Mouse (Mus musculus): Measurements from ENCODE around the gene Vwa1.
"Not testable (repeated sequence)": the region's sequence is repeated elsewhere in the genome, so short reads cannot be mapped to it uniquely, and the experiment has no call there.

The Vwa1 gene

GRCm38 (mm10) chr4:155742684-155743083 is 31.8 kb downstream of the Vwa1 start:
- DNase-seq, result no peak

DNA sequence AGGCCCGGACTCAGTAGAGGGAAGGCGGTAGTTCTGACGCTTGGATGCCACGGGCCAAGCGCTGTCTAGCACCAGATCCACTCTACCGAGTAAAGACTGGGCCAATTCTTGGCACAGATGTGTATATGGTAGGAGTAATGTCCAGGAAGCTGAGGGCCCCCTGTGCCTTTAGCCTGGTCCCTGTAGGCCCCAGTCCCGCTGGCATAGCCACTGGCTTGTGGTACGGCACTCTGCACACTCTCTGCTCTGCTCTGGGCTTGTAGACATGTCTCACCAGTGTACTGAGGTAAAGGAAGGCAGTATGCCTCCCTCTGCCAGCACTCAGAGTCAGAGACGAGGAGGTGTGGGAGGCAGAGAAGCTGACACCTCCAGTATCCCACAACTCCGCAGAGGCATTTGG is 33.8 kb downstream of the Vwa1 start:
- not testable (repeated sequence) for DNase-seq

DNA sequence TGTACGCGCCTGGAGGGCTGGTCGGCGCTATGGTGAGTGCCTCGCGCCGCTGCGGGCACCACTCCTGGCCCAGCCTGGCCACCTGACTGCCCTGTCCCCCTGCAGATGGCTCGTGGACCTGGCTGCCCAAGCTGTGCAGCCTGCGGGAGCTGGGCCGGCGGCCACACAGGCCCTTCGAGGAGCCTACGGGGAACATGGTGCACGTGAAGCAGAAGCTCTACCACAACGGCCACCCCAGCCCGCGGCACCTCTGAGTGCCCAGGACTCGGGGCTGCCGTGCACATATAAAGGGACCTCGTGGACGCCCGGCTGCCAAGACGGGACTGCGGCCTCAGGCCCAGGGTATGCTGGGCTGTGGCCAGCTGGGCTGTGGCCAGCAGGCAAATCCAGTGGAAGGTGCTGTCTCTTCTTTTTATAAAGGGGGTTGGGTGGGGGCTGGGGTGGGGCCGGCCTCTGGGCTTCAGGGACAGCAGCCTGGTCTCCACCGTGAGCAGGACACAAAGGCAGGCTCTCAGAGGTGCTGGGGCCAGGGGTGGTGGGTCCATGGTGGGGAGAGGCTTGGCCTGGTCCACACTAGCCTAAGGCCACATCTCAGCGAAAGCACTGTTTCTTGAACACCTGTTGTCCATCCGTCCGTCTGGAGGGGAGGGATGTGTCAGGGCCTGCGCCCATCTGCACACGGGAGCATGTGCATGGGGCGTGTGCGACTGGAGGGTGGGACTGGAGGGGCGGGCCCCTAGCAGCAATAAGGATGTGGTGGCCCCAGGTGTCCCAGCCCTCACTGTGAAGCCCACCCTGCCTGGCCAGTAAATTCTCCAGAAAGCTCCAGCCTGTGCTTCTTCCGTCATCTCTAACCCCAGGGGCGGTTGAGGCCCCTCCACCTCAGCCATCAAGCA is 34.5 kb downstream of the Vwa1 start:
- DNase-seq, result no peak

- no peak for DNase-seq
These were observed 35.3 kb downstream of the Vwa1 start for GRCm38 (mm10) chr4:155739152-155739551.

DNA sequence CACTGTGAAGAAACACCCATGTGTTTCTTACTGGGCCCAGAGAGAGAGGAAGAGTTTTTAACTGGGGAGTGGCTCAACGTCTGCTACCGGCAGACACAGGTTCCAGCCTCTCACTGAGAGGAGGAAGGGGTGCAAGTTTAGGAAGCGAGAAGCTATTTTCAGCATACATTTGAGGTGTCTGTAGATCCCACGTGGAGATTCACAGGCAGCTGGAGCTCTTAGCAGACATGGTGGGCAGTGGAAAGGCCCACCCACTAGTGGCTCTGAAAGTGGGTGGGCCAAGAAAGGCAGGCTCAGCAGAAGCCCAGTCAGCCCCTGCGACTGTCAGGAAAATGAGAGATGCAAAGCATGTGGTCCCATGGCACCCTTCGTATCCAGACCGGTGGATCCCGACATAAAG is 36.2 kb downstream of the Vwa1 start:
- peak; percentile 68 for DNase-seq

GRCm38 (mm10) chr4:155736421-155736820 is 38.1 kb downstream of the Vwa1 start:
- no peak for DNase-seq

GRCm38 (mm10) chr4:155735788-155736187 is 38.7 kb downstream of the Vwa1 start:
- no peak for DNase-seq

DNA sequence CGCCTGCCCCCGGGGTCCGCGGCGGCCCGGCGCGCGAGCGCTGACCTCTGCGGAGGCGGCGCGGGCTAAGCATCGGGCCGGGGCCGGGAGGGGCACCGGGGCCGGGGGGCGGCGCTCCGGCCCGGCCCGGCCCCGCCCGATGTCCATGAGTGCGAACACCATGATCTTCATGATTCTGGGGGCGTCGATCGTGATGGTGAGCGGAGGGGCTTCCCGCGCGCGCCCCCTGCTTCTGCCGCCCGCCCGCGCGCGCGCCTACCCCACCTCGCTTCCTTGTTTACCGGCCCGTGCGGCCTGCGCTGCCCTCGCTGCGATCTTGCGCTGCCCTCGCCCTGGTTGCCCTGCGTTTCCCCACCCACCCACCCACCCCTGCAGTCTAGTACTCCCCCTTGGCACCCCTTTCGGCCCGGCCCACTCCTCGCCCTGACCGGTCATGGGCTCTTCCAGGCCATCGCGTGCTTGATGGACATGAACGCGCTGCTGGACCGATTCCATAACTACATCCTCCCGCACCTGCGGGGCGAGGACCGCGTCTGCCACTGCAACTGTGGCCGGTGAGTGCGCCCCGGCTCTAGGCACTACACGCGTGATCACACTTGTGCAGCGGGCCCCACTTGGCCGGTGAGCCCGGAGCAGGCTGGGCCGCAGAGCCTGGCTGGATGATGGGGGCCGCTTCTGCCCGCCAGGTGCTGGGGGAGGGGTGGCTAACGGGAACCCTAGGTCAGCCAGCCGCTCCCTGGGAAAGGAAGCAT is 39.4 kb downstream of the Vwa1 start:
- peak; percentile 43 for DNase-seq

DNA sequence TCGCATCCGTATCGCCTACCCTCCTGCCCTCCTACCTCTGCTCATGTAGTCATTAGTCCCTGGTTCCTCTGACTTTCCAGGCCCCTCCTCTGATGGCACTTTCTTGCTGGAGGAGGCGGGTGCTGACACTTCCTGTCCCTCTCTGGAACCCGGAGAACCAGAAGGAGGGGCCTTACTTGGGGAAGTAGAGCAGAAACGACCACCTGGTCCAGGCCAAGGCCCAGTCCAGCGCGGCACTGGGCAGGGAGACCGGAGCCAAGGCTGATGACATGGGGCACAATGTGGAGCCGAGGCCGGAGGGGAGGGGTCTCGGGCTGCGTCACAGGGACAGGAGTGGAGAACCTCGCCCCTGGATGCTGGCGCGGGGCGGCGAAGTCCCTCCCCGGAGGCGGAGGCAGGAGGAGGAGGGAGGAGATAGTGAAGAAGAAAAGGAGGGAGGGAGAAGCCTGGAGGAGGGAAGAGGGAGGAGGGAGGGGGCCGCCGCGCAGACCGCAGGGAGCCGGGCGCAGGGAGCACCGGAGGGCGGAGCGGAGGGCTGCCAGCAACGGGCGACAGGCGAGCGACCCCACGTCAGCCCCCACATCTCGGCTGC is 40.1 kb downstream of the Vwa1 start, which contains the start of gene Tmem240:
Tmem240 (plus strand) TSS at position 451 of the 592 bp plus-strand sequence.
- peak; percentile 93 for DNase-seq

DNA sequence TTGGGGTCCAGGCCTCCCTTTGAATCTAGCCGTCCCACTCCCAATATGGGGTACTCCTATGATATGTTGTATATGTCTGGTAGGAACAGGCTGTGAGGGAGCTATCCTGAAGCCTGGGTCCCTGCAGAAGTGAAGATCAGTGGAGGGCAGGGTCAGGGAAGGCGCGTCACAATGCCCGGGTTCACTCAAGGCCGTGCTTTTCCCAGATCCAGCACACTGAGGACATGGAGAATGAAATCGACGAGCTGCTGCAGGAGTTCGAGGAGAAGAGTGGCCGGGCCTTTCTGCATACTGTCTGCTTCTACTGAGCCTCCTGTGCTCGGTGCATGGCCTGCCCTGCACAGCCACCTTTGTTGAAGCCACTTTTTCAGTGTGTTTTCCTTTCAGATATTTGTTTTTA is 41.2 kb downstream of the Vwa1 start:
- DNase-seq, result no peak

DNA sequence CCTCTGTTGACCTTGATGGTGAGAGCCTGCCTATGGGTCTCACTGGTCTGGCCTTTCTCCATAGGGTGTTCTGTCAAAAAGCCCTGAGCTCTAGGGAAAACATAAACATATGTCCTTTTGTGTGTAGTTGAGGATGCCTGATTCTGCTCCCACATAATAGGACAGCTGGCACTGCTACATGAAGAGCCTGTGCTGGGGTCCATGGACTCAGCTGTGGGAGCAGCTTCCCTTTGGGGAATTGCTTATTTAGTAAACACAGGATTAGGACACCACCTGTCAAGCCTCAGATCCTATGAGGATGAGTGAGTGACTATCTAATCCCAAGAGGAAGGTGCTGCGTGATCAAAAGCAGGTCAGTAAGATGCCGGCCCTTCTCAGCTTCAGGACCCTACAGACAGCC is 46.5 kb downstream of the Vwa1 start:
- no peak for DNase-seq

DNA sequence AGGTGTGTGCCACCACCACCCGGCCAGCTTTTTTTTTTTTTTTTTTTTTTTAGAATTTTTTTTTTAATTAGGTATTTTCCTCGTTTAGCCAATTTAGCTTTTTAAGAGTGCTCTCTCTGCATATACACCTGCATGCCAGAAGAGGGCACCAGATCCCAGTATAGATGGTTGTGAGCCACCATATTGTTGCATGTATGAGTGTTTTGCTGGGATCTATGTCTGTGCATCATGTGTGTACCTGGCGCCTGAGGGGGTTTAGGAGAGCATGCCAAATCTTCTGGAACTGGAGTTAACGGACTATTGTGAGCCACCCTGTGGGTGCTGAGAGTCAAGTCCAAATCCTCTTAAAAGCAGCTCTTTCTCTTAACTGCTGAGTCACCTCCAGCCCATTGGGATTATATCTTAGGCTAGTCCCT is 52.8 kb downstream of the Vwa1 start:
- no peak for DNase-seq

Measured in right cerebral cortex, adult 18-20 months (tissue).